Mouse (Mus musculus): ENCODE measurements around the gene Atp8b4. TPM values are rescaled to one million over a fixed set of nuclear protein-coding genes. Genes with fewer than 3 reads are reported as not detected.
A peak's percentile ranks its signal among the peaks of the same experiment; 100 is the strongest.
"Not testable (repeated sequence)": the region's sequence is repeated elsewhere in the genome, so short reads cannot be mapped to it uniquely, and the experiment has no call there.

Gene Atp8b4
- polyA plus RNA-seq, 1 experiment from 2014 or later: 0.41 TPM

GRCm38 (mm10) chr2:126458661-126459060 is 41.8 kb downstream of the Atp8b4 start:
- WGBS: 75% methylated on average over 2 of the region's 2 CpGs
- no peak for ATAC-seq (ENCODE audit: low FRiP score, low read depth)

GRCm38 (mm10) chr2:126457759-126458158 is 42.7 kb downstream of the Atp8b4 start:
- H3K36me3 ChIP-seq; H3K27me3 ChIP-seq; H3K9ac ChIP-seq; ATAC-seq (ENCODE audit: low FRiP score, low read depth); H3K4me1 ChIP-seq; H3K9me3 ChIP-seq; H3K27ac ChIP-seq; H3K4me2 ChIP-seq (replicated peaks); H3K4me3 ChIP-seq: not testable (repeated sequence)
- 54% methylated on average over 2 of the region's 2 CpGs for WGBS

More at GRCm38 (mm10) chr2:126458661-126459060, 41.8 kb downstream of the Atp8b4 start:
- no peaks in the 10 kb centered on the region for H3K4me1 ChIP-seq
- H3K27ac ChIP-seq: no peak overlapping the region
- H3K4me2 ChIP-seq (replicated peaks): no peak overlapping the region
- no peaks in the 10 kb centered on the region for H3K36me3 ChIP-seq
- H3K9me3 ChIP-seq: no peaks in the 10 kb centered on the region
- no peaks in the 10 kb centered on the region for H3K27me3 ChIP-seq
- no peak overlapping the region for H3K4me3 ChIP-seq
- H3K9ac ChIP-seq: no peak overlapping the region

- H3K27me3 ChIP-seq: no peaks in the 10 kb centered on the region
- whole genome bisulfite sequencing: 68% methylated on average over 7 of the region's 7 CpGs
- H3K4me2 ChIP-seq (replicated peaks): peak overlapping the region; percentile 32; the same call in 1 of the 2 replicates
- H3K4me3 ChIP-seq: no peak overlapping the region
- H3K9me3 ChIP-seq: no peaks in the 10 kb centered on the region
- H3K9ac ChIP-seq: no peak overlapping the region
- ATAC-seq (ENCODE audit: low FRiP score, low read depth): no peak
- peak overlapping the region; percentile 81 for H3K27ac ChIP-seq
- peaks cover 14% of the 10 kb centered on the region for H3K4me1 ChIP-seq
- no peaks in the 10 kb centered on the region for H3K36me3 ChIP-seq
Observed at GRCm38 (mm10) chr2:126450937-126451302, 49.6 kb downstream of the Atp8b4 start.

- H3K36me3 ChIP-seq: no peaks in the 10 kb centered on the region
- H3K9me3 ChIP-seq: no peaks in the 10 kb centered on the region
- ATAC-seq (ENCODE audit: low FRiP score, low read depth): peak; percentile 95
- H3K9ac ChIP-seq: no peak overlapping the region
- no peaks in the 10 kb centered on the region for H3K27me3 ChIP-seq
- H3K4me2 ChIP-seq (replicated peaks): peak overlapping the region; percentile 32
- H3K4me3 ChIP-seq: no peak overlapping the region
- 38% methylated on average over 14 of the region's 14 CpGs for WGBS
- H3K4me1 ChIP-seq: peaks cover 14% of the 10 kb centered on the region
- peak overlapping the region; percentile 81 for H3K27ac ChIP-seq
Observed at GRCm38 (mm10) chr2:126450210-126450936, 50.1 kb downstream of the Atp8b4 start.

- Histone ChIP-seq H3K9me3 (no peaks in the 10 kb centered on the region), H3K4me3 (no peak overlapping the region), H3K4me1 (peaks cover 4% of the 10 kb centered on the region), H3K27ac (no peak overlapping the region), H3K4me2 (replicated peaks) (no peak overlapping the region), H3K36me3 (no peaks in the 10 kb centered on the region), H3K27me3 (no peaks in the 10 kb centered on the region), H3K9ac (no peak overlapping the region)
- ATAC-seq (ENCODE audit: low FRiP score, low read depth): no peak
- 78% methylated on average over 6 of the region's 6 CpGs for WGBS
Observed at GRCm38 (mm10) chr2:126445039-126445438, 55.4 kb downstream of the Atp8b4 start.

- H3K9ac ChIP-seq: no peak overlapping the region
- H3K36me3 ChIP-seq: no peaks in the 10 kb centered on the region
- H3K9me3 ChIP-seq: no peaks in the 10 kb centered on the region
- H3K27me3 ChIP-seq: no peaks in the 10 kb centered on the region
- 71% methylated on average over 4 of the region's 4 CpGs for WGBS
- H3K4me2 ChIP-seq (replicated peaks): no peak overlapping the region
- H3K27ac ChIP-seq: no peak overlapping the region
- no peak overlapping the region for H3K4me3 ChIP-seq
- no peak for ATAC-seq (ENCODE audit: low FRiP score, low read depth)
- no peaks in the 10 kb centered on the region for H3K4me1 ChIP-seq
Observed at GRCm38 (mm10) chr2:126441586-126441985, 58.9 kb downstream of the Atp8b4 start.

- no peak for ATAC-seq (ENCODE audit: low FRiP score, low read depth)
- no peak overlapping the region for H3K27ac ChIP-seq
- H3K4me2 ChIP-seq (replicated peaks): no peak overlapping the region
- WGBS: 82% methylated on average over 1 of the region's 1 CpGs
- no peak overlapping the region for H3K9ac ChIP-seq
- no peaks in the 10 kb centered on the region for H3K36me3 ChIP-seq
- H3K4me3 ChIP-seq: no peak overlapping the region
- H3K4me1 ChIP-seq: no peaks in the 10 kb centered on the region
- no peaks in the 10 kb centered on the region for H3K27me3 ChIP-seq
- H3K9me3 ChIP-seq: no peaks in the 10 kb centered on the region
Observed at GRCm38 (mm10) chr2:126434712-126435111, 65.8 kb downstream of the Atp8b4 start.

- no peaks in the 10 kb centered on the region for H3K27me3 ChIP-seq
- no peak for ATAC-seq (ENCODE audit: low FRiP score, low read depth)
- no peak overlapping the region for H3K9ac ChIP-seq
- no peak overlapping the region for H3K27ac ChIP-seq
- H3K36me3 ChIP-seq: no peaks in the 10 kb centered on the region
- no peak overlapping the region for H3K4me2 ChIP-seq (replicated peaks)
- H3K4me1 ChIP-seq: no peaks in the 10 kb centered on the region
- H3K9me3 ChIP-seq: no peaks in the 10 kb centered on the region
- WGBS: 87% methylated on average over 9 of the region's 9 CpGs
- no peak overlapping the region for H3K4me3 ChIP-seq
Observed at GRCm38 (mm10) chr2:126434305-126434704, 66.2 kb downstream of the Atp8b4 start.

- Histone ChIP-seq H3K36me3 (no peaks in the 10 kb centered on the region), H3K4me3 (no peak overlapping the region), H3K27ac (no peak overlapping the region), H3K4me1 (no peaks in the 10 kb centered on the region), H3K9ac (no peak overlapping the region), H3K4me2 (replicated peaks) (no peak overlapping the region), H3K27me3 (no peaks in the 10 kb centered on the region), H3K9me3 (no peaks in the 10 kb centered on the region)
- 72% methylated on average over 9 of the region's 9 CpGs for WGBS
- ATAC-seq (ENCODE audit: low FRiP score, low read depth): no peak
Observed at GRCm38 (mm10) chr2:126432481-126433066, 67.9 kb downstream of the Atp8b4 start.

GRCm38 (mm10) chr2:126429282-126429681 is 71.2 kb downstream of the Atp8b4 start:
- ATAC-seq (ENCODE audit: low FRiP score, low read depth): no peak
- H3K4me2 ChIP-seq (replicated peaks): no peak overlapping the region
- H3K27ac ChIP-seq: no peak overlapping the region
- no peaks in the 10 kb centered on the region for H3K36me3 ChIP-seq
- no peak overlapping the region for H3K4me3 ChIP-seq
- H3K27me3 ChIP-seq: no peaks in the 10 kb centered on the region
- no peaks in the 10 kb centered on the region for H3K9me3 ChIP-seq
- no peak overlapping the region for H3K9ac ChIP-seq
- 21% methylated on average over 3 of the region's 3 CpGs for WGBS
- H3K4me1 ChIP-seq: no peaks in the 10 kb centered on the region; the same call in 1 of the 2 replicates

- no peak overlapping the region for H3K9ac ChIP-seq
- ATAC-seq (ENCODE audit: low FRiP score, low read depth): no peak
- WGBS: 77% methylated on average over 3 of the region's 3 CpGs
Observed at GRCm38 (mm10) chr2:126425223-126425622, 75.3 kb downstream of the Atp8b4 start.

GRCm38 (mm10) chr2:126424714-126425113 is 75.8 kb downstream of the Atp8b4 start:
- Histone ChIP-seq H3K27me3 (no peaks in the 10 kb centered on the region), H3K4me1 (no peaks in the 10 kb centered on the region; the same call in 1 of the 2 replicates), H3K27ac (no peak overlapping the region), H3K9ac (no peak overlapping the region), H3K36me3 (no peaks in the 10 kb centered on the region), H3K4me3 (no peak overlapping the region), H3K9me3 (no peaks in the 10 kb centered on the region), H3K4me2 (replicated peaks) (no peak overlapping the region)
- ATAC-seq (ENCODE audit: low FRiP score, low read depth): no peak
- 79% methylated on average over 8 of the region's 8 CpGs for WGBS

More at GRCm38 (mm10) chr2:126425223-126425622, 75.3 kb downstream of the Atp8b4 start:
- Histone ChIP-seq H3K9me3 (no peaks in the 10 kb centered on the region), H3K27me3 (no peaks in the 10 kb centered on the region), H3K4me3 (no peak overlapping the region), H3K27ac (no peak overlapping the region), H3K4me2 (replicated peaks) (no peak overlapping the region), H3K4me1 (no peaks in the 10 kb centered on the region; the same call in 1 of the 2 replicates), H3K36me3 (no peaks in the 10 kb centered on the region)

All from limb, embryonic 13.5 days (tissue).